Mouse (Mus musculus) gonadal fat pad, adult 2 months (tissue): Measurements from ENCODE around the gene Mllt6. TPM values are rescaled to one million over a fixed set of nuclear protein-coding genes. Genes with fewer than 3 reads are reported as not detected.
"Not testable (repeated sequence)": the region's sequence is repeated elsewhere in the genome, so short reads cannot be mapped to it uniquely, and the experiment has no call there.

Experiments
- DNase-seq: peaks from one replicate; pipeline ENCODE4 v3.0.0-alpha.2; 2012; ENCODE audit warnings: low read depth
- polyA plus RNA-seq: library from polyadenylated mRNA; depleted of rRNA; stranded (reverse); fragments of >200 nt; gene quantifications from 2 replicates; pipeline ENCODE4 v1.2.3, GENCODE M21; 2012

The Mllt6 gene
- polyA plus RNA-seq, 1 experiment: 24.5 TPM

DNA sequence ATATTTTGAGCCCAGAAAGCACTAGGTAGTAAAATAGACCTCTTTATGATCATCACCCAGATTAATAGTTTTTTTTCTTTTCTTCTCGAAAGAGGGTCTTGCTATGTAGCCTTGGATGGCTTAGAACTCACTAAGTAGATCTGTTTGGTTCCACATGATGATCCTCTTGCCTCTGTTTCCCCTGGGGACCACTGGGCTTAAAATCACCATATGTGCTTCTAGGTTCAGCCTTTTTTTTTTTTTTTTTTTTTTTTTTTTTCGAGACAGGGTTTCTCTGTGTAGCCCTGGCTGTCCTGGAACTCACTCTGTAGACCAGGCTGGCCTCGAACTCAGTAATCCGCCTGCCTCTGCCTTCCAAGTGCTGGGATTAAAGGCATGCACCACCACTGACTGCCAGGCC, 14.7 kb upstream of the Mllt6 start:
- not testable (repeated sequence) for DNase-seq

DNA sequence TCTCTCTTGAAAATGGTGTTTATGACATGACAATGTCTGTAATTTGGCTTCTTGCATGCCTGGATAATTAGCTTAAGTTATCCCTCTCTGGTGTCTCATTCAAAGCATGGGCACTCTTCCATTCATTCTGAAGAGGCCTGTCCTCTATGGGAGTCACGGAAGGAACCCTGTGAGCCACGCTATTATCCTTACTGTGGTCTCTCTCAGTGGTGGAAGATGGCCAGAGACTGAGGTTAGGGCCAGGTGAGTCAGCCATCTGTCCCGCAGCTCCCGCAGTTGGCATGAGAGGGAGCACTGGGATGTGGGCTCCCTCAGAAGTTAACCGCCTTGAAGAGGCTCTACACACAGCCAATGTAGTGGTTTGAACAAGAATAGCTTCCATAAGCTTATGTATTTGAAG, 12.9 kb upstream of the Mllt6 start:
- no peak for DNase-seq

DNA sequence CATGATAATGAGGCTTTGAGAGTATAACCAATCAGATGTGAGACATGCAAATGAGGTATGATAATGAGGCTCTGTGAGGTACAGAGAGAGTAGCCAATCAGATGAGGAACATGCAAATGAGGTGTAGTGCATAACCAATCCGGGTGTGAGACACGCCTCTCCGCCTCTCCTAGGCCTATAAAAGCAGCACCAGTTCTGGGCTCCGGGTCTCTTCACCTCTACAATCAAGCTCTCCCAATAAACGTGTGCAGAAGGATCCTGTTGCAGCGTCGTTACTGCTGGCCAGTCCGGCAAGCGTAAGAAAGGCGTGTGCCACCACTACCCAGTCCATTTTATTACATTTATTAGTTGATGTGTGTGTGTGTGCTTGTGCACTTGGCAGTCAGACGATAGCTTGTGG, 9.8 kb upstream of the Mllt6 start:
- DNase-seq: not testable (repeated sequence)

DNA sequence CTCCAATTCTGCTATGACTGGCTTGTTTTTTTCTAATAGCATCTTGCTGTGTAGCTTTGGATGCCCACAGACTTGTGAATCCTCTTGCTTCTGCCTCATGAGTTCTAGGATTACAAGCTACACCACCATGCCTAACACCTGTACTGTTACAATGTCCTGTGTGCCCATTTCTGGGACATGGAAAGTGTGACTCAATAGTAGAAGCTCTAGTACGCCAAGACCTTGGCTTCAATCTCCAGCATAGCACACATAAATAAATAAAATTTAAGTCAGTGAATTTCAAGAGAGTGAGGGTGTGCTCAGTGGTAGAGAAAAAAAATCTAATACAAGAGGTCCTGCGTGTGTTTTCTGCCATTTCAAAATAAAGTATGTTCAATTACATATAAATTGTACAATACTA, 9.0 kb upstream of the Mllt6 start:
- DNase-seq: no peak

DNA sequence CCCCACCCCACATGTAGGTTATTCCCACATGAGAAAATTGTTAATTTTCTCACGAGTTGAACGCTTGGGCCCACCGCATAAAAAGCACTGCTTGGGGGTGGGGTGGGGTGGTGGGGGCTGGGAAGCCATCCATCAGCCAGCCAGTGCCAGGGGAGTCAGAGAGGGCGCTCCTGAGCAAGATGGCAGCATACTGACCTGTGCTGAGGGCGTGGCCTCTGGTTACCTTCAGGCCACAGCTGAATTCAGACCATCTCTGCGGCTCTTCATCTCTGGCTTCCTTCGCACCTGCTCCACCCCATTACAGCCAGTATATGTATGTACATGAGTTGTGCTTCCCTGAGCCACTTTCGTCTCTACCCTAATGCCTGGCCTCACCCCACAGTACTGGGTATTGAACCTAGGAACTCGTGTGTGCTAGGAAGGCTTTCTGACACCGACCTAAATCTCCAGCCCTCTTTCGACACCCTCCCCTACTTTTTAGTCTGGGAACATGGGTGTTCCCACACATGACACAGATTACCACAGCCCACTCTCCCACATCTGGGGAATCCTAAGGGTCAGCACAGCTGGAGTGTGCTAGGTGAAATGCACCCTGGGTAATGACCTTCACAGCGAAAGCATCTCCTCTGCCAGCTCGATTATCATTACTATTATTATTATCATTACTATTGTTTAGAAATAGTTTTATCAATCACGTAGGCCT, 6.8 kb upstream of the Mllt6 start:
- no peak for DNase-seq

GRCm38 (mm10) chr11:97657184-97657945, 5.8 kb upstream of the Mllt6 start:
- no peak for DNase-seq

- DNase-seq: not testable (repeated sequence)
Observed at GRCm38 (mm10) chr11:97657967-97658366, 5.2 kb upstream of the Mllt6 start.

GRCm38 (mm10) chr11:97658751-97659266, 4.4 kb upstream of the Mllt6 start:
- DNase-seq: no peak

DNA sequence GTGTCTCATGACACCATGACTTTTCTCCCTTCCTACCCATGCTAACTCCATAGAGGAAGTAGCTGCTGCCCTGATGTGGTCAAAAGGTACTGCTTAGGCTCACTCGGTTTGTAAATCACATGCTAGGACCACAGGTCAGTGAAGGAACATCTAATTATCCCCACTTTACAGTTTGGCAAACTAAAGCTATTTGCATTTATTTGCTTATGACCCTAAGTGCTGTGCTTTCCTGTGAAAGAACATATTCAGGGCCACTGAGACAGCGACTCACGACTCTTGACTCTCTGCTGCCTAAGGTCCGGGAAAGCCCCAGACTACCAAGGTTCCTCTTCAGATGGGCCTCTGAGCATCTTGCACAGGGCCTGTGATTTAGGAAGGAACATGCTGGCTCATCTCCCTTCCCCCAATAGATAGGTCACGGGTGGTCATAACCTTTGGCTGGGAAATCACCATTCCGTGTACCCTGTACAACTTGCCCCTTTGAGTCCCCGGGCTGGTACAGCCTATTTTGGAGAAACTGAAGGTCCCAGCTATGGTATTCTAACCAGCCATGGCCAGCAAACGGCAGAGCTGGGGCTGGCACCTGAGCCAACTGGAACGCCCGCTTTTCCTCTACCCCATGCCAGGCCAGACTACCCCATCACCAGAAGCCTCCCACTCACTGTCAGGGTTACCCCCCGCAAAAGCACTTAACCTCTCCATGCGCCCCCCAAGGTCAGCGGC, 3.8 kb upstream of the Mllt6 start:
- DNase-seq: no peak

DNA sequence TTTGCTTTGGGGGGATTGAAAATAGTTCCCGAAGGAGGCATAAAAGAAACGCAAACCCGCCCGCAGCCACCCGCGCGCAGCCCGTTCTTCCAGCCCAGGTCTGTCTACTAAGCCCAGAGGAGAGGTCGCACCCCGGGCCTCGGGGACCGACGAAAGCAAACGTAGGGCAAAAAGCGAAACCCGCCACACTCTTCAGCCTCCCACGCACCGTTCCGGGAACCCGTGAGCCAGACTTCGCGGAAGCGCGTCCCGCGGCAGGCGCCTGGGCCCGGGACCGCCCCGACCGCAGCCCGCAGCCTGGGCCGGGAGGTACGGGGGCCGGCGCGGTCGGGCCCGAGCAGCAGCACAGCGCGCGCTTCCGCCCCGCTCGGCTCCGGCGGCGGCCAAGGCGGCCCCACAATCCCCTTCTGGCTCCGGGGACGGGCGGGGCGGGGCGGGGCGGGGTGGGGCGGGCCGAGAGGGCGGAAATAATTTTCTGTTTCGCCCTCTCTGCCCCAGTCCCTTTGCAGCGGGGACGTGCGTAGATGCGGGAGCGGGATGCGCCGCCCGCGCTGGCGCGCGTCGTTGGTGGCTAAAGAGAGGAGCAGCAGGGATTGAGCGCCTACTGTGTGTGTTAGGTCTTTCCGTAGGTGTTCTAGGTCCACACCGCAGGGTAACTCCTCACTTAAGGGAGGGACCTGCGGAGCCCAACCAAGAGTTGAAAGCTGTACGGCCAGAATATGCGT, 3.1 kb upstream of the Mllt6 start:
- no peak for DNase-seq

DNA sequence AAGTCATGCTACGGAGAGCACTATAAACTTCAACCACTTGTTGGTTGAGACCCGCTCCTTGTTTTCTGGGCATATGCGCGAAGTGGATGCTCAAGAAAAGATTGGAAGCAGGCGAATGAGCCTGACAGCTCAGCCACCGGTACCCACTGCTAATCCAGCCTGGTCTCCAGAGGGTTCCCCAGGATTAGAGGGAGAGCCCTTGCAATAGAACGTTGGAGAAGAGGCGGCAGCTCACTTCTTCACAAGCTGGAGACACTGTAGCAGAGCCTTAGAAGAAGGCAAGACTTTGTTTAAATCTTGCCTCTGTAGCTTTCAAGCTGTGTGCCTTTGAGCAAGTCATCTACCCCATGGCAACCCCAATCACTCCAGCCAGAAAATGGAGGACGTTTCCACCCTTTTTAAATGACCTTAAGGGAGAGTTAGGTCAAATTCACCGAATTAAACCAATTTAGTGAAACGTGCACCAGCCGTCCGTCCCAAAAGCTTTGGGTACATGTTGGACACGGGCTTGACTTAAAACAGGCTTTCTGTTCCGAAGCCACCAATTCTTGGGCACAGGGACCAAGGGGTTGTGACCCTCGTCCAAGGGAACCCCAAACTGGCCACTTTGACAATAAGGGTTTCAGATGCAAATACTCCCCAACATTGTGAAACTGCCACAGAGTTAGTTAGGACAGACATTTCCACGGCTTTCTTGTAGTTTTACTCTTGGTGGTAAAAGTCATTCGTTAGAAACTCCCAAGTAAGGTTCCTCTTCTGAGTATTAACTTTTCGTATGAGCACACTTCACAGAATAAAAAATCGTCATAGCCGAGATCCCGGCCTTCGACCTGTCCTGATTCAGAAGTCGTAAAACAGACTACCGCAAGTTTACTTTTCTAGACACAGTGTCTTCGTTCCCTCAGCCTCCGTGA, 2.2 kb upstream of the Mllt6 start:
- DNase-seq: no peak

GRCm38 (mm10) chr11:97661648-97662133, 1.5 kb upstream of the Mllt6 start:
- DNase-seq: no peak

DNA sequence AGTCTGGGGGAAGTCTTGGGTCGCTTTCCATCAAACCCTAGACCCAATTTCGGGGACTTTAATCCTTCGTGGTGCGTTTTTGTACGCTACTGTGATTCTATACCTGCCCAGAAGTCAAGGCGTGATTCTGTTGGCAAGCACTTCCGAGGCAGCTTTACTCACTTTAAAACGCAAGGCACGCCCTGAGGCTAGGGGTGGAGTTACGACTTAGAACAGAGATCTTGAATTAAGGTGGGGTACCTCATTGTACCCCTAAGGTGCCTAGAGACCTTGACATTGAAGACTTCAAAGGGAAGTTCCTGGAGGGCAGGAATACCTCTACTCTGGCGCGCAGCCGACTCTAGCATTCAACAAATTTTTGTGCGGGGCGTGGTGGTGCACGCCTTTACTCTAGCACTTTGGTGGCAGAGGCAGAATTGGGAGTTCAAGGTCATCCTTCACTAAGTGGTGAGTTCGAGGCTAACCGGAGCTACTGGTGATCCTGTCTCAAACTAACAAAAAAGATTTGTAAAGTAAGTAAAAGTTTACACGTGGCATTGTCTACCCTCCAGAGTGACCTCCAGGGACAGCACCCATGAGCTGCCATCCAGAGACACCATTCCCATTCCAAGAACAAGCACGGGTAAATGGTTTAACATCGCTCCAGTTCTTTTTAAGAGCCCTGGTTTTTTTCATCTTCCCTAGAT, 864 bp upstream of the Mllt6 start:
- DNase-seq: no peak

DNA sequence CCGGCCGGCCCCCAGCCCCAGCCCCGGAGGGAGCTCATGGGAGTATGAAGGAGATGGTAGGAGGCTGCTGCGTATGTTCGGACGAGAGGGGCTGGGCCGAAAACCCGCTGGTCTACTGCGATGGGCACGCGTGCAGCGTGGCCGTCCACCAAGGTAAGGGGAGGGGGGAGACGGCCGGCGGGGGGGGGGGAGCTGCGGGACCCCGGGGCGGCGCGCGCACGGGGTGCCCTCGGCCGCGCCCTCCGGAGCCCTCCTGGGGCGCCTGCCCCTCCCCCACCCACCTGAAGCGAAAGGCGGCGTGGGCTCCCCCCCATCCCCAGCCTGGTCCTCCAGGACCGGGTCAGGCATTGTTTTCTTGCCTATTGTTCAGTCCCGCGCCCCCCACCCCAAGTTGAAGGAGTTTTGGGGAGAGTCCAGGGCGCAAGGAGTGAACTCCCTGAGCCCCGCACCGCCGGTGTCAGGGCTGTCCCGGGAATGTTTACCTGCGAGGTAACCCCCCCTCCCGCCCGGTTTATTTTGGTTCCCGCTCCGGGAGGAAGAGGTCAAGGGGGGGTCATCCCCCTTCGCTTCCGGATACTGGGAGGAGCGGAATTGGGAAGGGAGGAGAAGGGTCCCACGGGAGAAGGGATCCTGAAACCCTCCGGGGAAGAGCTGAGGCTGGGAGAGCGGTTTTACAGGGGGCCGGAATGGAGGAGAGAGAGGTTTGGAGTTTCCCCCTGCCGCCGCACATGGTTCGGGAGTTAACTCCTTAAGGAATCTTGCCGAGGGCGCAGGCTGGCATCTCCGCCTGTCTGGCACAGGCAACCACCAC, 519 bp downstream of the Mllt6 start:
- no peak for DNase-seq

DNA sequence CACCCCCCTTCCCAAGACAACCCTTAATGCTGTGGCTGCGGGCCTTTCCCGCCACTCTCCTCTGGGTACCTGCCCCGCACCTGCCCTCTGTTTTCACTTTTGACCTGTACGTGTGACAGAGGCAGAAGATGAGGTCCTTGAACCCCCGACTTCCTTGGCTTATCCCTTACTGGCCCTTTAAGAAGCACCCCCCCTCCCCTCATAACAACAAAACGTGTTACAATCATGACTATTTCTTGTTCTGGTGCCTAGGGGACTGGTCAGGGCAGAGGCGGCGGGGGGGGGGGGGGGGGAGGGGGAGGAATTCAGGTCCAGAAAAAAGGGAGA, 1.1 kb downstream of the Mllt6 start:
- no peak for DNase-seq

DNA sequence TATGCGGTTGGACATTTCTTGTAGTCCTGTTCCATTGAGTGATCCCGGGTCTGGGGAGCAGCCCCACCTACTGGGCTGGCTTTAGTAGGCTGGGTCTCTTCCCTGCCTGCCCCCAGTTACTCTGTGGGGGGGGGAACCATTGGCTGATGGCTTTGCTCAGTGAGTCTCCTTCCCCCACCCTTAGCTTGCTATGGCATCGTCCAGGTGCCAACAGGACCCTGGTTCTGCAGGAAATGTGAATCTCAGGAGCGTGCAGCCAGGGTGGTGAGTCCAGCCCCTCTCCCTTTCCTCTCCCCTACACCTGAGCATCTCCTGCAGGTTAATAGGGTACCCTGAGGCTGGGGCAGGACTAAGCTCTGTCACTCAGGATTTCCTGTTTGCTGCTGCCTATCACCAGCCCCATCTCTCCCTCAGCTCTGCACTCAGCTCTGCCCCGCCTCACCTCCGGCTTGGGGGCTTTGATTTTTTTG, 1.6 kb downstream of the Mllt6 start:
- no peak for DNase-seq

DNA sequence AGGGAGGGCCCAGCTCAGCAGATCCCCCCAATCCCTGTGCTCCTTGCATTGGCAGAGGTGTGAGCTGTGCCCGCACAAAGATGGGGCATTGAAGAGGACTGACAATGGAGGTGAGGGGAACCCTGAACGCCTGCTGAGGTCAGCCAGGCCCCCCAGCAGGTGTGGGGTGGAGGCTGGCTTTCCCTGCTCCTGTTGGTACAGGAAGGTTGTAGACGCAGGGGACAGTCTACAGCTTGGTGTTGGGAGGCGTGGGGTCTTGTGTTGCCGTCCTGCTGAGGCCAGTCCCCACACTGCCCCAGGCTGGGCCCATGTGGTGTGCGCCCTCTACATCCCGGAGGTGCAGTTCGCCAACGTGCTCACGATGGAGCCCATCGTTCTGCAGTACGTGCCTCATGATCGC, 2.2 kb downstream of the Mllt6 start:
- no peak for DNase-seq

GRCm38 (mm10) chr11:97666221-97666620, 3.0 kb downstream of the Mllt6 start:
- no peak for DNase-seq

DNA sequence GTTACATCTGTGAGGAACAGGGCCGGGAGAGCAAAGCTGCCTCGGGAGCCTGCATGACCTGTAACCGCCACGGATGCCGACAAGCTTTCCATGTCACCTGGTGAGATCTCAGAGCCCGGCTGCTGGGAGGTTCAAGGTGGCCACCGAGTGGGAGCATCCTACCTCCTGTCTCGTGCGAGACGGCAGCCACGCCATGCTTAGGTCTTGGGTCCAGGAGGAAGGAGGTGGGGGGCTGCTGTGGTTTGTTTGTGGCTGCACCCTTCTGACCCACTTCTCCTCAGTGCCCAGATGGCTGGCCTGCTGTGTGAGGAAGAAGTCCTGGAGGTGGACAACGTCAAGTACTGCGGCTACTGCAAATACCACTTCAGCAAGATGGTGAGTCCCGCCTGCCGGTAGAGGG, 3.6 kb downstream of the Mllt6 start:
- DNase-seq: no peak
